Mouse (Mus musculus): ENCODE data around the gene Ezr. TPM values are rescaled to one million over a fixed set of nuclear protein-coding genes. Genes with fewer than 3 reads are reported as not detected.
A peak's percentile ranks its signal among the peaks of the same experiment; 100 is the strongest.

The Ezr gene
- polyA plus RNA-seq, 1 experiment from 2014 or later: 32.5 TPM

DNA sequence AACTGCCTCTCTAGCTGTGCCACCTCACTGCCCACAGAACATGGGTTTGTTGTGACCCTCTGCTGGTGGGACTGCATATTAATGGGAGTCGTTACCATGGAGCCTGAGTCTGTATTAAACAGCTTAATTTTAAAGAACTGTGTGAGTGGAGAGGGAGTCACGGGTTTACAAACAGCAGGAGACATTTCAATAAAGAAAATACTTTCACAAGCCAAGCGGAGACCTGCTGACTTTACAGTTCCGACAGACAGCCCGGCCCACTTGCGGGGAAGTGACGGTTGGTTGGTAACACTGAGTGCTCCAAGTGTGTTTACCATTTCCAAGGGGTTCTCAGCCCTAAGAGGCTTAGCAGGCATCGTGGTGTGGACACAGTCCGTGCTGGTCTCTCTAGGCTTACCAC, 36.6 kb downstream of the Ezr start:
- H3K9me3 ChIP-seq: no peaks in the 10 kb centered on the region
- no peak overlapping the region for H3K9ac ChIP-seq
- 6% methylated on average over 9 of the region's 9 CpGs for WGBS
- ATAC-seq (replicated peaks): peak; percentile 87
- H3K36me3 ChIP-seq (replicated peaks): no peaks in the 10 kb centered on the region
- H3K4me1 ChIP-seq: peaks cover 36% of the 10 kb centered on the region
- H3K27ac ChIP-seq: peak overlapping the region; percentile 69
- no peak overlapping the region for H3K4me3 ChIP-seq
- no peaks in the 10 kb centered on the region for H3K27me3 ChIP-seq (replicated peaks)
- peak overlapping the region; percentile 23 for H3K4me2 ChIP-seq

DNA sequence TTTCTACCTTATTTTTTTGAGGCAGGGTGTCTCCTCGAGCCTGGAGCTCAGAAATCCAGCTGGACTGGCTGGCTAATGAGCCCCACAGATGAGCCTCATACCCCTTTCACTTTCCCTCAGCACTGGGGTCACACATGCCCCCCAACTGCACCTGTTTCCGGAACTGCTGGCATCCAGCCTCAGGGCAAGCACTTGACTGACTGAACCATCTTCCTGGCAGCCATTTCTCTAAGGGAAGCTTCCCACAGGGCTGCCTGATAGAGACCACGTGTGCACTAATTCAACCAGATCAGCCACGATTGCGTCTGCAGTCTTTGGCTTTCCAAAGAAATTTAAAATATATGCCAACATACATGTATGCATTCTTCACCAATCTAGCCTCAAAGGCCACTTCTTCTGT, 37.1 kb downstream of the Ezr start:
- peak overlapping the region; percentile 69 for H3K27ac ChIP-seq
- no peak overlapping the region for H3K9ac ChIP-seq
- H3K36me3 ChIP-seq (replicated peaks): no peaks in the 10 kb centered on the region
- peaks cover 38% of the 10 kb centered on the region for H3K4me1 ChIP-seq
- 33% methylated on average over 5 of the region's 5 CpGs for WGBS
- no peaks in the 10 kb centered on the region for H3K9me3 ChIP-seq
- peak; percentile 50; the same call in 1 of the 2 replicates for ATAC-seq (replicated peaks)
- no peak overlapping the region for H3K4me3 ChIP-seq
- peak overlapping the region; percentile 23 for H3K4me2 ChIP-seq
- no peaks in the 10 kb centered on the region for H3K27me3 ChIP-seq (replicated peaks)

- Histone ChIP-seq H3K27me3 (replicated peaks) (no peaks in the 10 kb centered on the region), H3K36me3 (replicated peaks) (no peaks in the 10 kb centered on the region), H3K27ac (peak overlapping the region; percentile 69; the same call in 1 of the 2 replicates), H3K4me2 (no peak overlapping the region), H3K9ac (no peak overlapping the region), H3K4me1 (peaks cover 42% of the 10 kb centered on the region), H3K4me3 (no peak overlapping the region), H3K9me3 (no peaks in the 10 kb centered on the region)
- 89% methylated on average over 14 of the region's 14 CpGs for WGBS
- no peak for ATAC-seq (replicated peaks)
Observed at GRCm38 (mm10) chr17:6744871-6745270, 37.7 kb downstream of the Ezr start.

DNA sequence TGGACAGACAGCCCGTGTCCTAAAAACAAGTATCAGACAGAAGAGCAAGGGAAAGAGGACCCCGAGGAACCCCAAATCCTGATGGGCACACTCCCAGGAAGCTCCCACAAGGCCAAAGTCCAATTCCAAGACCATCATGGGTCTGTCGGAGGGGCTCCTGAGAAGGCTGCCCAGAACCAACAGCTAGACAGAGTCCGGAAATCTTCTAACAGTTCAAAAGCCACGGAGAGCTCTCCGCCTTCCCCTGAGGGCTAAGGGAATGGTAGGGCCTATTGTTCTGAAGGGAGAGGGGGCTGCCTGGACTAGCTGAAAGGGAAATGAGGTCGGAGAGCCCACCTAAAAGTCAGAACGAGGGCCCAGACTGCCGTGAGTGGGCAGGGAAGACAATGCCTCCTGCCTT, 38.2 kb downstream of the Ezr start:
- Histone ChIP-seq H3K9ac (no peak overlapping the region), H3K36me3 (replicated peaks) (no peaks in the 10 kb centered on the region), H3K4me1 (peaks cover 42% of the 10 kb centered on the region), H3K9me3 (no peaks in the 10 kb centered on the region), H3K4me2 (no peak overlapping the region), H3K27ac (no peak overlapping the region), H3K4me3 (no peak overlapping the region), H3K27me3 (replicated peaks) (no peaks in the 10 kb centered on the region)
- no peak for ATAC-seq (replicated peaks)
- WGBS: 57% methylated on average over 9 of the region's 9 CpGs

GRCm38 (mm10) chr17:6743787-6744239, 38.8 kb downstream of the Ezr start:
- 90% methylated on average over 11 of the region's 11 CpGs for WGBS
- Histone ChIP-seq H3K4me1 (peaks cover 42% of the 10 kb centered on the region), H3K4me3 (no peak overlapping the region), H3K27me3 (replicated peaks) (no peaks in the 10 kb centered on the region), H3K36me3 (replicated peaks) (no peaks in the 10 kb centered on the region), H3K4me2 (no peak overlapping the region), H3K9ac (no peak overlapping the region), H3K9me3 (no peaks in the 10 kb centered on the region), H3K27ac (no peak overlapping the region)
- ATAC-seq (replicated peaks): no peak

GRCm38 (mm10) chr17:6743039-6743575, 39.5 kb downstream of the Ezr start:
- no peak overlapping the region for H3K4me3 ChIP-seq
- no peak overlapping the region for H3K4me2 ChIP-seq
- no peak overlapping the region for H3K9ac ChIP-seq
- ATAC-seq (replicated peaks): no peak
- H3K27ac ChIP-seq: no peak overlapping the region
- no peaks in the 10 kb centered on the region for H3K36me3 ChIP-seq (replicated peaks)
- H3K4me1 ChIP-seq: peaks cover 41% of the 10 kb centered on the region
- H3K9me3 ChIP-seq: no peaks in the 10 kb centered on the region
- WGBS: 90% methylated on average over 11 of the region's 11 CpGs
- H3K27me3 ChIP-seq (replicated peaks): no peaks in the 10 kb centered on the region

DNA sequence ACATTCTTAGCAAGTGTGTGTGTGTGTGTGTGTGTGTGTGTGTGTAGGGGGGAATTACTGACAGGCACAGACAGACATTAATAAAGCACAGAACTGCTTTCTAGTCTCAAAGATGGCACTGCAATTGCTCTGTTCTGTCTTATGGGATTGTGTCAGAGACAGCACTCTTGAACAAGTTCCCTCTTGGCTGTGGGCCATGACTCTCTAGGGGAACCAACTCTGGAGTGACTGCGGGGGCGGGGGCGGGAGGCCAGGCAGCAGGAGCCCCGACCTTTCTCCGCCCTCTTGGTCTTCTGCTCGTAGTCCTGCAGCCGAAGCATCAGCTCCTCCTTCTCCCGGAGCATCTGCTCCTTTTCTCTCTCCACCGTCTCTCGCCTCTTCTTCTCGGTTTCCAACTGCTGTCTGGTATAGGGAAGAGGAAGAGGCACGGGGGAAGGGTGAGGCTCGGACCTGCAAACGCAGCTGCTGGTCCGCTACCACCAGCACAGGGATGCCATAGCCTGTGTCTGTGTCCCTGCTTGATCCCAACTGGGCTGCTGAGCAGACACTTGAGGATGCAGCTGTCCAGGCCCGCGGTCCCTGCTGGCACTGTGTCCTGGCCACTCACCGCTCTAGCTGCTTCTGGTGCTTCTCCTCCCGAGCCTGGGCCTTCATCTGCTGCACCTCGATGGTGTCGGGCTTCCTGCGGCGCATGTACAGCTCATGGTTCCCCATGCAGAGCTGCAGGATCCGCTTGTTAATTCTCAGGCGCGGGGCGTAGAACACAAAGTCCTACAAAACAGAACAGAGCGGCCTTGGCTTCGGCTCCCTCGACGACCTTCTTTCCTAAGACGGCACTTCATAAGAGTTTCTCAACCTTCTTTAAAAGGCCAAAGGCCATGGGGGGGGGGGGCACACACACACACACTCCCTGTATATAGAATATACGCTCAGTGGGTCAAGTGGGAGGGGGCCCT, 40.2 kb downstream of the Ezr start:
- Histone ChIP-seq H3K9me3 (no peaks in the 10 kb centered on the region), H3K9ac (no peak overlapping the region), H3K4me1 (peaks cover 34% of the 10 kb centered on the region), H3K36me3 (replicated peaks) (no peaks in the 10 kb centered on the region), H3K4me2 (no peak overlapping the region), H3K27ac (no peak overlapping the region), H3K27me3 (replicated peaks) (no peaks in the 10 kb centered on the region), H3K4me3 (no peak overlapping the region)
- 68% methylated on average over 33 of the region's 33 CpGs for WGBS
- ATAC-seq (replicated peaks): no peak

- WGBS: 74% methylated on average over 12 of the region's 12 CpGs
- H3K27ac ChIP-seq: no peak overlapping the region
- no peak for ATAC-seq (replicated peaks)
- peaks cover 28% of the 10 kb centered on the region for H3K4me1 ChIP-seq
- no peak overlapping the region for H3K4me2 ChIP-seq
- H3K4me3 ChIP-seq: no peak overlapping the region
- H3K9me3 ChIP-seq: no peaks in the 10 kb centered on the region
- H3K9ac ChIP-seq: no peak overlapping the region
- no peaks in the 10 kb centered on the region for H3K36me3 ChIP-seq (replicated peaks)
- no peaks in the 10 kb centered on the region for H3K27me3 ChIP-seq (replicated peaks)
Observed at GRCm38 (mm10) chr17:6741271-6741670, 41.3 kb downstream of the Ezr start.

DNA sequence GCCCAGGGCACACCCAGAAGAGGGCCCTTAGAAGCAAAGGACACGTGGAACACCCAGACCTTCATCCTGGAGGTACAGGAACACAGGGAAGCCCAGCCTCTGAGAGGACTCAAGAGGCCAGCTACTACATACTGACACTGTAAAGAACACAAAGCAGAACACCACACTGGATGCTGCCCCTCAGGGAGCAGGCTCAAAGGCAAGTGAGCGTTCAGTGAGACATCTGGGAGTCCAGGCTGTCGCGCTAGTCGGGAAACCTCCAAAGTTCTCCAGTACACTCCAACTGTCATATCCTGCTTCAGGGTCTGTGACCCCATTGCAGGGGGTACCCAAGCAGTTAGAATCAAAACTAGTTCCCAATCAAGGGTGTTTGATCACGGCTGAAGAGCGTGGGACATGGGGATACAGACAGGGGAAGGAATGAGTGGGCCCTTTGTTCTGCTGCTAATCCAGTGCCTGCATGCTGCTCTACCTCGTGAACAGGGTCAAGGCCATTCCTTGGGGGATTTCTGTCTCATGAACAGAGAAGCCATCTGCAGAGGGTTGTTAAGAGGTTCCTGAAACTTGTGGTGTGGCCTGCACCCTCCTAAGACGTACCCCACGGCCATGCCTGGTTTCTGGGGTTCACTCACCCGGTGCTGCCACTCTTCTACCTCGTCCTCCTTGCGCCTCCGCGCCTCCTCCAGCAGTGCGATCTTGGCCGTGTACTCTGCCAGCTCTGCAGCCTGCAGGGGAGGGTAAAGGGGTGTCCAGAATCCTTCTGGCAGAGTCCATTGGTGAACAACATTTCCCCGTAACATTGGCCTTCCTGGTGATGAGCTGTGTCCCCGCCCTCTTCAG, 42.0 kb downstream of the Ezr start:
- Histone ChIP-seq H3K4me2 (no peak overlapping the region), H3K27ac (no peak overlapping the region), H3K9me3 (no peaks in the 10 kb centered on the region), H3K4me3 (no peak overlapping the region), H3K4me1 (peaks cover 21% of the 10 kb centered on the region), H3K36me3 (replicated peaks) (no peaks in the 10 kb centered on the region), H3K27me3 (replicated peaks) (no peaks in the 10 kb centered on the region), H3K9ac (no peak overlapping the region)
- 64% methylated on average over 19 of the region's 19 CpGs for WGBS
- no peak for ATAC-seq (replicated peaks)

- Histone ChIP-seq H3K27me3 (replicated peaks) (no peaks in the 10 kb centered on the region), H3K9me3 (no peaks in the 10 kb centered on the region), H3K4me1 (peaks cover 18% of the 10 kb centered on the region; the same call in 1 of the 2 replicates), H3K9ac (no peak overlapping the region), H3K36me3 (replicated peaks) (no peaks in the 10 kb centered on the region), H3K4me3 (no peak overlapping the region), H3K4me2 (no peak overlapping the region), H3K27ac (no peak overlapping the region)
- 93% methylated on average over 15 of the region's 15 CpGs for WGBS
- no peak for ATAC-seq (replicated peaks)
Observed at GRCm38 (mm10) chr17:6739756-6740155, 42.8 kb downstream of the Ezr start.

DNA sequence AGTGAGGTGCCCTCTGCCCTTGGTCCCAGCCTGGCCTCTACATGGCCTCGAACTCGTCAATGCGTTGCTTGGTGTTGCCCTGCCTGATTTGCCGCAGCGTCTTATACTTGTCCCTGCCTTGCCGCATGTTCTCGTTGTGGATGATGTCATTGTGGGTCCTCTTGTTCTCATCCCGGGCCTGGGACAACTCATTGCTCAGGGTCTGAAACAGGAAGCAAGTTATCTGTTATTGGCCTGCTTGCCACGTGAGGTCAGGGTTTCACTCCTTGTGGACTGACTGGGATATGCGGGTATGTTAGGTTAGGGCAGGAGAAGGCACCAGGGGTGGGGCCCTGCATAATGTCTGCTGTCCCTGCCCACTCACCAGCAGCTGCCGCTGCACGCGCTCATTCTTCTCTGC, 43.3 kb downstream of the Ezr start:
- Histone ChIP-seq H3K4me2 (no peak overlapping the region), H3K4me1 (peaks cover 18% of the 10 kb centered on the region; the same call in 1 of the 2 replicates), H3K36me3 (replicated peaks) (no peaks in the 10 kb centered on the region), H3K4me3 (no peak overlapping the region), H3K9me3 (no peaks in the 10 kb centered on the region), H3K9ac (no peak overlapping the region), H3K27ac (no peak overlapping the region), H3K27me3 (replicated peaks) (no peaks in the 10 kb centered on the region)
- WGBS: 94% methylated on average over 13 of the region's 13 CpGs
- ATAC-seq (replicated peaks): no peak

- ATAC-seq (replicated peaks): no peak
- Histone ChIP-seq H3K27me3 (replicated peaks) (no peaks in the 10 kb centered on the region), H3K4me3 (no peak overlapping the region), H3K4me2 (no peak overlapping the region), H3K9me3 (no peaks in the 10 kb centered on the region), H3K4me1 (peaks cover 18% of the 10 kb centered on the region; the same call in 1 of the 2 replicates), H3K27ac (no peak overlapping the region), H3K9ac (no peak overlapping the region), H3K36me3 (replicated peaks) (no peaks in the 10 kb centered on the region)
- 91% methylated on average over 7 of the region's 7 CpGs for WGBS
Observed at GRCm38 (mm10) chr17:6738836-6739235, 43.7 kb downstream of the Ezr start.

All from midbrain, embryonic 15.5 days (tissue).